Mouse (Mus musculus) lung, adult 2 months (tissue): ENCODE results near the gene Atp5g2. TPM values are rescaled to one million over a fixed set of nuclear protein-coding genes. Genes with fewer than 3 reads are reported as not detected.

Source experiments
- DNase-seq: peaks from one replicate; pipeline ENCODE4 v3.0.0; 2022
- H3K4me1 ChIP-seq: fragments of 200-500 bp; 2 replicates; pipeline ENCODE4 v1.6.1; 2011; ENCODE audit warnings: low read length; ENCODE audit not compliant: control insufficient read depth, insufficient read depth
- H3K4me3 ChIP-seq: fragments of 200-500 bp; replicated peaks from 2 replicates; pipeline ENCODE3; 2011; ENCODE audit warnings: low read depth, mild to moderate bottlenecking, control low read depth, low read length; ENCODE audit errors: extremely low read depth
- CTCF ChIP-seq: fragments of 200-500 bp; IDR thresholded peaks from 2 replicates; pipeline ENCODE4 v1.5.1; 2011; ENCODE audit warnings: mild to moderate bottlenecking, low read length, control low read depth; ENCODE audit not compliant: insufficient read depth
- POLR2A ChIP-seq: fragments of 200-500 bp; IDR thresholded peaks from 2 replicates; pipeline ENCODE4 v1.6.1; 2011; ENCODE audit warnings: low read depth, mild to moderate bottlenecking, control low read depth, low read length, borderline replicate concordance; ENCODE audit errors: extremely low read depth
- WGBS: fragments of 180-500 bp; shearing (Covaris S2); methylation state at CpG from one replicate; pipeline ENCODE4 v1.1.7; 2018; 5-methylcytosine and 5-hydroxymethylcytosine counted together
- polyA plus RNA-seq: library from polyadenylated mRNA; depleted of rRNA; stranded (reverse); fragments of >200 nt; gene quantifications from 2 replicates; pipeline ENCODE4 v1.2.3, GENCODE M21; 2012; rRNA removed

Gene Atp5g2
- polyA plus RNA-seq, result 250 and 262 TPM in 2 replicates

DNA sequence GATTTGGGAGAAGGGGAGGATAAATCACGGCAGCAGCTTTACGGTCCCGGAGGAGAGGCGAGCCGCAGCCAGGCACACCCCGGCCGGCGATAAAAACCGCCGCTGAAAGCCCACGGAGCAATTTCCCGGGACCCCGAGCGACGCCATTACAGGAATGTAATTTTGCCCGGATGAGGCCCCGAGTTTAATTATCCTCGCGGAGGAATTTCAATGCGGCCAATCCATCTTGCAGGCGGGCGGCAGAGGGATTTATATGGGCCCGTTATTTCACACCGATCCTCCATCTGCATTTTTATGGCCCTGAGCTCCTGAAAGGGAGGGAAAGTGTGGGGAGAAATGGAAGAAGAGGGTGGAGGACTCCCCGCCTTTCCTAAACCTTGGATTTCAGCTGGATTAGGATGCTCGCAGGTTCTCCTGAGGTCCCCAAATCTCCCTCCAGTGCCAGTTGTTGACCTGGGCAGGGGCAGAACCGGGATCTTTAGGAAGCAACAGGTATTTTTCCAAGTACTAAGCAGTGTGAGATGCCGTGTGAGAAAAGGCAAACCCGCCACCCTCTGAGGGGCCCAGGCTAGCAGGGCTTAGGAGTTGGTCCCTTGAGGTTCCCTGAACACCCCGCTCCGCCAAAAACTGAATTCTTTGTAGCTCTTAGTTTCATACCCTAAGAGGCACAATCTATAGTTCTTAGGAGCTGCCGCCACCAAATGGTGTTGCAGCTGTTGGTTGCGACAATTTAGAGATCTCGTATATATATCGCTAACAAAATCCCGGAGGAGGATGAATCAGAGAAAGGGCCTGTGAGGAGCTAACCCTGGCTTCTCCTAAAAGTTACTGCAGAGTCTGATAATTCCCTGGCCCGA lies at the start of gene Atp5g2:
Gene Atp5g2 (minus strand): TSS at position 138 of the 857 bp plus-strand sequence.
- Histone ChIP-seq H3K4me3 (peak within 1 kb of the TSS; percentile 56), H3K4me1 (peaks cover 3% of the 10 kb centered on the region; the same call in 1 of the 2 replicates)
- WGBS, result 9% methylated on average over 37 of the region's 37 CpGs
- TF ChIP-seq POLR2A (no peak), CTCF (no peak)
- DNase-seq, result peak; percentile 61

DNA sequence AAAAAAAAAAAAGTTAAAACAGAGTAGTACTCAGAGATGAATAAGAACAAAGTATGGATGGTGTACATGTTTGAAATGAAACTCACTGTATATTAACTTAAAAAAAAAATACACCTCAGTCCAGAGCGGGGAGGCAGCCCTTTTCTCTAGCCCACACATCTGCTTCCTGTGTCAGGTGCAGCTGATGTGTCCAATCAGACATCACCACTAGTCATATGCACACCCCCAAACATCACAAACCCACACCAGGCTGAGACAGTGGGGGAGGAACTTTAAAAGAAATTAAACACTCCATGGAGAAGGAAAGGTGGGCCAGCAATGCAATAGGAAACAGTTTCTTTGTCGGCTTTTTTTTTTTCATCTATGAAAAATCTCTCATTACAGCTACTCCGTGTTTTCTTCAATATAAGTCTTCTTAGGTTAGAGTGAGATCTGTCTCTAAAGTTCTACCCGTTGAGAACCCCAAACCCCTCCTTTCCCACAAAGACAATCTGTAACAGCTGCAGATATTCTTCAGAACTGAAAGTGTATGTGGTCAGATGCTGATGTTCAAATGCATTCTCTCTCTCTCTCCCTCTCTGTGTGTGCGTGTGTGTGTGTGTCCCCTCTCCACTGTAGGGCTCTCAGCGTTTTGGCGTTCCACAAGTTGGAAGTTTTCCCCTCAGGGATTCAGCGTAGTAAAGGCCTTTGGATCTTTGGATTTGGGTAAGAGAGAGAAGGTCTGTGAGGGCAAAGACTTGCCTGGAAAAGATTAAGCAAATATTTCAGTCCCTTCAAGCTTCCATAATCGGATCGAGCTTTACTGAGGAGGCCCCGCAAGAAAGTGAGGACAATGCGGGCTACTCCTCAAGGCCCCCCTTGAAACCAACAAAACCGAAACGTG lies 49.1 kb upstream of the Atp5g2 start:
- TF ChIP-seq POLR2A, result no peak
- TF ChIP-seq CTCF, result no peak
- 7% methylated on average over 14 of the region's 14 CpGs for WGBS
- no peak for DNase-seq
- H3K4me3 ChIP-seq, result peak overlapping the region; percentile 94
- H3K4me1 ChIP-seq, result no peaks in the 10 kb centered on the region

DNA sequence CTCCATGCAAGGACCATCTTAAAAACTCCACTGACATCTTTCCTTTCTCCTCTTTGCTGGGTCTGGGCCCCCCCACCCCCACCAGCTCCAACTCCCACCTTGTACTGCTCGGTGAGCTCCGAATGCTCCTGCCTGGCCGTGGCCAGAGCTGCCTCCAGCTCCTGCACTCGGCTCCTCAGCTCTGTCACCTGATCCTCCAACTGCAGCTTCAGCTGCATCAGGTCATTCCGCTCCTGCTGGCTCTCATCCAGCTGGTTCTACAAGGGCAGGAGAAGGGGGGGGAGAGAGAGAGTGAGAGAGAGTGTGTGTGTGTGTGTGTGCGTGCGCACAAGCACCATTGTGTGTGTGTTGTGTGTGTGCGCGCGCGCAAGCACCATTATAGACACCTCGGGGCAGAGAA lies 44.0 kb upstream of the Atp5g2 start:
- 53% methylated on average over 12 of the region's 12 CpGs for WGBS
- Histone ChIP-seq H3K4me3 (no peak overlapping the region), H3K4me1 (no peaks in the 10 kb centered on the region)
- TF ChIP-seq POLR2A (no peak), CTCF (no peak)
- no peak for DNase-seq

DNA sequence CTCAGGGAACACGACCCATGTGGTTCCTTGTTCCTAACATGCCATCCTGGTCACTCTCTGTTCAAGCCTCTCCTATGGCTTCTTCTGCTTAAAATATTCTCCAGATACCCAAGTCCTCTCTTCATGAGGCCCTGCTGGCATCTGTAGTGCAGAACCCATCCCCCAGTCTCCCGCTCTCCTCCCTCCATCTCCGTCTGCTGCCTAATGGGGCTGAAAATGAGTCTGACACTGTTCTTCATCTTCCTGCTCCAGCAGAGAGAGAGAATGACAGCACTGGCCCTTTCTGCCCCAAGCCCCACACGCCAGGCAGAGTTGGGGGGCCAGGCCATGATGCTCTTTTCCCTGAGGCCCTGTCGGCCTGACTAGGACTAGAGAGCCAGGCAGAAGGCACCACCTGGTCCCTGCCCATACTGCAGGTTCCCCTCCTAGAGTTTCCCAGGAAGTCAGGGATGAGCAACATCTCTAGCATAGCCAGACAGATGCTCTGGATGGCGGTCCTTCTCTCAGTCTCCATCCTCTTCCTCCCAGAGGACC lies 35.7 kb upstream of the Atp5g2 start:
- no peak for TF ChIP-seq POLR2A
- Histone ChIP-seq H3K4me3 (no peak overlapping the region), H3K4me1 (no peaks in the 10 kb centered on the region)
- no peak for DNase-seq
- 86% methylated on average over 6 of the region's 6 CpGs for WGBS

DNA sequence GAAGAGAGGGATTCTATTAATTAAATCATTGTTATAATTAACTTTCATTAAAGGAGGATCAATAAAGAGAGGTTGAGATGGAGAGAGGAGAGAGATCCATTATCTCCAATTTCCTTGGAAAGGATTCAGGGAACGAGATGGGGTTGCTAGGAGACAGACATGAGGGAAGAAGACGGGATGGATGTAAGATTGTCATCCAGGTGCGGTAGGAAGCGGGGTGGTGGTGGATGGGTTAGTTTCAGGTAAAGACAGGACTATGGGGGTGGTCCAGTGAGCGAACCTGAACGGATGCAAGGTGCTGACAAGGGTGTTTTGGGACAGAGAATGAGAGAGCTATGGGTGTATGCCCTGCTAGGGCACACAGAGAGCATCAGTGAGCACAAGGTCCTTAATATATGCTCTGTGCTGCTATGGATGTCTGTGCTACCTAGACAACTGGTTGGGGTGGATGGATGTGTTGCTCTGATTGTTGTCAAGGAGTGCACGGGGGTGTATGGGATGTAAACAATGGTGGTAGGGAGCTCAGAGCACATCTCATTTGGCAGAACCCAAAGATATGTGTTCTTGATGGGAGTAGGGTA lies 33.9 kb upstream of the Atp5g2 start:
- TF ChIP-seq POLR2A (no peak), CTCF (no peak)
- Histone ChIP-seq H3K4me3 (no peak overlapping the region), H3K4me1 (no peaks in the 10 kb centered on the region)
- no peak for DNase-seq
- 72% methylated on average over 7 of the region's 7 CpGs for WGBS

DNA sequence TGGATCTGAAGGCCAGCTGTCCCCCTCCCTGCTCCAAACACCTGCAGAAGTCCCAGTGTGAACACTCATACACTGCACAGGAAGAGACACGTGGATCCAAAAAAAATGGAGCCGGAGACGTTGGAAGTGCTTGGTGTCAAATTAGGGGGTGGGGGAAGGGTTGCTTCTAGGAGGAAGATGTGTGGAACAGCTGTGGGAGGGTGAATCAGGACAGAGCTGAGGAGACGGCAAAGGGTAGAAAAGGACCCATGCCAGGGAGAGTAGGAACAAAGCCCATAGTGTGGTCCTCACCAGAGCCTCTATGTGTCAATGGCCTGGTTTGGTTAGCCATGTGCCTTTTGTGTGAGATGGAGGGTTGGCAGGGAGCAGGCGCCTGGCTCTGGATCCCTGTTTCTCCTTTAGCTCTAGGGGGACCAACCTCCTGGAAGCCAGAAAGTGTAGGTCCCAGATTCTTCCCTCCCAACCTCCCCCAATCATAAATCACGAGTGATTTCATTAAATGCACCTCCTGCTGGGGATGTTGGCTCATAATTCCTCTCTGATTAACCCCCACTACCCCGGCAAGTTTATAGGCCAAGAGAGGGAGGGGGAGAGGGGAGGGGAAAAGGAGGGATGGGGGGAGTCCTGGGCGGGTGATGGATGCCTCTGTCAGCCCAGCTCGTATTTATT lies 33.2 kb upstream of the Atp5g2 start:
- WGBS, result 44% methylated on average over 9 of the region's 9 CpGs
- TF ChIP-seq POLR2A, result no peak
- TF ChIP-seq CTCF, result no peak
- no peak for DNase-seq
- H3K4me1 ChIP-seq, result no peaks in the 10 kb centered on the region
- no peak overlapping the region for H3K4me3 ChIP-seq

DNA sequence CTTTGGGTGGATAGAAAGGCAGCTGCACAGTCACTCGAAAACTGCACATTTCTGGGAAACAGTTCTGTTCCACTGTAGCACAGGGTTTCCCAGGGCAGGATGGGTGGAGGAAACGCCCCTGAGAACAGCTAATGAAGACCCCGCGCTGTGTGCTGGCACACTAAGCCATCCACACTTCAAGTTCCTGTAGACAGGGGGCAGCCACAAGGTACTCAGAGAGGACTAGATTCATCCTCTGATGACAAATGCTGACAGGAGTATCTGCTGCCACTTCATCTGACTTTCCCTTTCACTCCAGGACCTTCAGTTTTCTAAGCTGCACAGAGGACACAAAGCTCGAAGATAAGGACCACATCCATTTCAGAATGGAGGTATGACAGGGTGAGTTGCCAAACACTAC lies 32.7 kb upstream of the Atp5g2 start:
- Histone ChIP-seq H3K4me1 (no peaks in the 10 kb centered on the region), H3K4me3 (no peak overlapping the region)
- DNase-seq, result no peak
- WGBS, result 57% methylated on average over 5 of the region's 5 CpGs
- TF ChIP-seq CTCF (no peak), POLR2A (no peak)

DNA sequence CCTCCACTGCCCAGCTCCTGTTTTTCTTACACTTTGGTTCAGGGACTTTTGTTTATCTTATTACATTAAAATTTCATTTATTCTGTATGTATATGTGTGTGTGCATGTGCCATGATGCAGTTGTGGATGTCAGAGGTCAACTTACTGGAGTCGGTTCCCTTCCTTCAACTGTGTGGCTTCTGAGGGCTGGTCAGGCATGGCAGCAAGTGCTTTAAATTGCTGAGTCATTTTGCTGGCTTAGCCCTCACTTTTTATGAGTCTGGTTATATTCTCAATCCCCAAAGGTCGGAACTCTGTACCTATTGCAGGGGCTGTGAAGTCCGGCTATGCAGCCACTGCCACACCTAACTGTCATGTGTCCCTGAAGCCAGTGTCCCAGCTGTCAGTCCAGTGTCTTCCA lies 30.8 kb upstream of the Atp5g2 start:
- 69% methylated on average over 3 of the region's 3 CpGs for WGBS
- no peak for DNase-seq
- TF ChIP-seq CTCF (no peak), POLR2A (no peak)
- Histone ChIP-seq H3K4me1 (no peaks in the 10 kb centered on the region), H3K4me3 (no peak overlapping the region)

DNA sequence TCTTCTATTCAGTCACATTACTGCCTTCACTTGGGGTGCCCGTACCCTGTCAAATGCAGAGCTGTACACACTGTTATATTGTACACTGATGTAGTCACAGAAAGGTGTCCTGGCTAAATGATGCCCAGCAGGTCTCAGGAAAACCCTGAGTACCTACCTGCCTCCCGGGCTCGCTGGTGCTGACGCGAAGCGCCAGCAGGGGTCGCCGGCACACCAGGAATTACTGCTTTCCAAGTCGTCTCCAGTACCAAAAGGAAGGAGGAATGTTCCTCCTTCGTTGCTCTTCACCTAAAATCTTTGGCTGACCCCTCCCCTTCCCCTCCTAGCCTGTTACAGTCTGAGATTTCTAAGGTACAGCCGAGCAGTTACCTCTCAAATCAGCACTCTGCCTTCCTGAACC lies 26.0 kb upstream of the Atp5g2 start:
- no peak overlapping the region for H3K4me3 ChIP-seq
- 3% methylated on average over 11 of the region's 11 CpGs for WGBS
- TF ChIP-seq CTCF (peak; percentile 87), POLR2A (no peak)
- DNase-seq, result peak; percentile 86
- H3K4me1 ChIP-seq, result no peaks in the 10 kb centered on the region
